Mouse (Mus musculus): ENCODE measurements around the gene Sec16b.

Gene Sec16b

GRCm38 (mm10) chr1:157514298-157514697, 7.8 kb downstream of the Sec16b start:
- DNase-seq = no peak

GRCm38 (mm10) chr1:157516838-157517808, 10.6 kb downstream of the Sec16b start:
- no peak for DNase-seq

DNA sequence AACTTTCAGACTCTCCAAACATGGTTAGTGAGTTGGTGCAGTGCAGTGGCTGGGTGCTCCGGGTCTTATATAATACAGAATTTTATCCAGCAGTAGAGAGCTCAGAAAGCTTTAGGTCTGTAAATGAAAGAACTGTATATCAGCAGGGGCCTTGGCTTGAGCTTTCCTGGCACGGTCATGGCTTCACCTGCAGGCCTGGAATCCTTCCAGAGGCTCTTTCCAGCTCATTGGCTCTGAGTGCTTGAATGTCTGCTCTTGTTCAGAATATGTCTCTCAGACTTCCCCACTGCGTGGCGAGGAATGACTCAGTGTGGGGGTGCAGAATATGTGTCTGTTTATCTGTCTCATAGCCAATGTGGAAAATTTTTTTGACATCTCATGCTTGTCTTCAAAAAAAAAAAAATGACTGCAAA, 11.6 kb downstream of the Sec16b start:
- DNase-seq = peak; percentile 82 to 84

DNA sequence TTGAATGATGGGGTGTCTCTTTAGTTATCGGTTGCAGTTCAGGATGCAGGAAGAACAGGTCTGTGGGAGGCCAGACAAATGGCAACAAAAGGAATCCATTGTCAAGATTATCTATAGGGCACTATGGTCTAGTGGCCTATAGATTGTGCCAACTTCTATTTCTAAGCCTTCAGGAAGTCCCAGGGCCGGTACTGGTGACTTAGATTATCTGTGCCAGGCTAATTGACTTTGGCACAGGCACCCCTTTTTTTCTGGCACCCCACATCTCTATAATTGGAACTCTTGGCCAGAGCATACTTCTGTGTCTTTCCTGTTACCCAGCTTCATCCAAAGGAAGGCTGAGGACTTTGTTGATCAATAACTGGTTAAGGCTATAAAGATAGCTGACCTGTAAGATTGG, 12.9 kb downstream of the Sec16b start:
- no peak for DNase-seq

GRCm38 (mm10) chr1:157522322-157522721, 15.8 kb downstream of the Sec16b start:
- DNase-seq = no peak

DNA sequence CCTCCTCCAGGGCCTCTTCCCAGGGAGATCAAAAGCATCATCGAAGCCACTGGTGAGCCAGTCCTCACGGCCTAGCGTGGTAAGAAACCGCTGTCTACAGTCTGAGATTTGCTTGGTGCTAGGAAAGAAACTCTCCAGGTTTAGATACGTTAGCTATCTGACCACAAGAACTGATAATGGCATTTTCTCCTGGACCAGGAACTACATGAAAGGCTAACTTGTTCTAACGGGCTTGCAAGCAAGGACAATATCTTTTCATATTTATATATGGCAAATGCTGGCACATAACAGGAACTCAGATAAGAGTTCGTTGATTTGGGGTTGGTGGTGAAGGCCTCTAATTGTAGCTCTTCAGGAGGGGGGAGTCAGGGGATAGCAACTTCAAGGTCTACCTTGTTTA, 18.2 kb downstream of the Sec16b start:
- DNase-seq = no peak

- peak; percentile 36 to 57 for DNase-seq
Observed at GRCm38 (mm10) chr1:157525692-157526354, 19.3 kb downstream of the Sec16b start.

DNA sequence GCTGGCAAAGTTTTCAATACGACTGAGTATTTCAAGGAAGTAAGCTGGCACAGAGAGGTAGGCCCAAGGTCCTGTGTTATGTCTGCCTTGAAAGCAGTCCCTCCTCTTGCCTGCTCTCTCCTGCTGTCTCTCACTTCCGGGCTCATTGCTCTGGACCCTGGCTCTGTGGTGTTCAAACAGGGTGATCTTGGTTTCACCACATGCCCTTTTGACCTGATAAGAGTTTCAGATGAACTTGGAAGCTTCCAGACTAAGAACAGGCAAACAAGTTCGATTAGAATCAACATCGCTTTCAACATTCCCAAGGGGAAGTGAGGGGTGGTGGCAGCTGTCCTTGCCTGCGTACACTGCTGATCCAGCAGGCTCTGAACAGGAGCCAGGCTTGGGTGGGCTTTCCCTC, 20.1 kb downstream of the Sec16b start:
- DNase-seq = no peak

- DNase-seq = no peak
Observed at GRCm38 (mm10) chr1:157532826-157533460, 26.4 kb downstream of the Sec16b start.

DNA sequence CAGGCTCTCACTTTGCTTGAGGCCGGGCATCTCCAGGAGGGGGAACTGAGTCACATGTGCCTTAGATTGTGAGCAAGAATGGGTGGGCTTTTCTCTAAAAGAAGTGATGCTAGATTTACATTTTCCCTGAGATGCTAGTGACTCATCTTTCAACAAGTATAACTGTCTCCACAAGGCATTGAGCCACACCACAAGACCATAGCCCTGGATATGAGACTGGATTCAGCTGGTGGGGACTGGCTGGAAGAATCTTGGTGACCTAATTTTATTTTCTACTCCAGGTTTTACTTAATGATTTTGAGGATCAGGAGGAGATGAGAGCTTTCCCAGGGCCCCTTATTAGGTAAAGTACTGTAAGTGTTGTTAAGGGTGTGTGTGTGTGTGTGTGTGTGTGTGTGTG, 29.0 kb downstream of the Sec16b start:
- DNase-seq = no peak

GRCm38 (mm10) chr1:157536471-157536870, 29.9 kb downstream of the Sec16b start:
- DNase-seq = peak in 1 of 2 experiments; percentile 62

- DNase-seq = peak in 1 of 2 experiments; percentile 61
Observed at GRCm38 (mm10) chr1:157537636-157538035, 31.1 kb downstream of the Sec16b start.

DNA sequence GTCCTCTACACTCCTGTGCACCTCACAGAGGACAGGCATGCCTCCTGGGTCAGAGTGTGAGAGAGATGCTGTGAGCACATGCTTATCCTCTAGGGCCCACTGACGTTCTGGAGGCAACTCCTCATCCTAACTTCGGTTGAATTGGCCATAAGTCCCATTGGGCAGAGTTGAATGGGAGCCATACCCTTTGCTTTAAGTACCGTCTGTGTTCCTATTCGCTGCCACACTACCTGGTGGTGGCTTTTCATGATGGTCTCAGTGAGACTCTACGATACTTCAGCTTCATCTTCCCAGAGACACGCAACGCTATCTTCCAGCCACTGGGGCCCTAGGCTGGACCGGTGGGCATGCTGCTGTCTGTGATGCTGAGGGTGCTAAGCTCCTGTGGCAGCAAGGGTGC, 38.5 kb downstream of the Sec16b start:
- DNase-seq = no peak

- DNase-seq = no peak
Observed at GRCm38 (mm10) chr1:157547658-157548057, 41.1 kb downstream of the Sec16b start.

DNA sequence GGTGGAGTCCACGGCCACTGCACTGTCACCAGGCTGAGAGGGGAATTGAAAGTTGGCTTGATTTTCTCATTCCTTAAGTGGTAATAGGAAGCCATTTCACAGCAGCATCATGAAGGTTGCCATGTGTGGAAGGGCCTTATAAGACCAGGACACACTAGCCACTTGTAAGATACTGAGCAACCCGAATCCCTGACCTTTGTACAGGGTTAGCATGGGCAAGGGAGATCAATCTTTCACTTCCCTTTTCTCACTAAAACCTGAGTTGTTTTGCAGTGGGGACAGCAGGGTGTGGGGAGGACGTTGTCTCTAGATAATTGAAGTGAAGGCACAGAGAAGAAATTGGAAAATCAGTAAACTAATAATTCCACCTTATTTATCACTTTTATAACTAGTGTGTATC, 43.2 kb downstream of the Sec16b start:
- no peak for DNase-seq

DNA sequence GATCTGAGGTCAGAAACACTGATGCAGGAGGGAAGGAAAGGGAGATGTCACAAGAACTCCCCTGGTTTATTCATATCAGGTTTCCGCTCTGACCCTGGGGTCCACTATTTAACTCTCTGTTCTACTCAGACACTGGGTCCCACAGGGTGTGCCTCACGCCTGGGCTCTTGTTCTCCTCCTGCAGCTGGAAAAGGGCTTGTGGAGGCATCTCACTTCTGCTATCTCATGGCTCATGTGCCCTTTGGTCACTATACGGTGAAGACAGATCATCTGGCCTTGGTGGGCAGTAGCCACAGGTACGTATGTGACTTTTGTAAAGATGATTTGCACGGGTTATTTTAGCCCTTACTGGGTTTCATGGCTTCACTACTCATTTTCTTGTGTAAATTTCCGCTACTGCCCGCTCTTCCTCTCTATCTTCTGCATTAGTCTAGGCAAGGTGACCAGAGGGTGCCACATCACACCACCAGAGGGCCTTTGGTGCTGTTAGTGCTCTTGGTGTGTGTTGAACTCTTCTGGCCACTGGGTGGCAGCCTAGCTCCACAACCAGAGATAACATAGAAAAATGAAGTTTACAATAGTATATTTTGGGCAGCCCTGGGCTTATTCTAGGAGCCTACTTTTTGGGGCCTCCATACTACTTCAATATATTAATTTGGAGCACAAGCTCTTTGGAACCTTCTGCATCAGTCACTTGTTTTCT, 46.4 kb downstream of the Sec16b start:
- DNase-seq = peak; percentile 63 to 67

- DNase-seq = no peak
Observed at GRCm38 (mm10) chr1:157554163-157554562, 47.6 kb downstream of the Sec16b start.

DNA sequence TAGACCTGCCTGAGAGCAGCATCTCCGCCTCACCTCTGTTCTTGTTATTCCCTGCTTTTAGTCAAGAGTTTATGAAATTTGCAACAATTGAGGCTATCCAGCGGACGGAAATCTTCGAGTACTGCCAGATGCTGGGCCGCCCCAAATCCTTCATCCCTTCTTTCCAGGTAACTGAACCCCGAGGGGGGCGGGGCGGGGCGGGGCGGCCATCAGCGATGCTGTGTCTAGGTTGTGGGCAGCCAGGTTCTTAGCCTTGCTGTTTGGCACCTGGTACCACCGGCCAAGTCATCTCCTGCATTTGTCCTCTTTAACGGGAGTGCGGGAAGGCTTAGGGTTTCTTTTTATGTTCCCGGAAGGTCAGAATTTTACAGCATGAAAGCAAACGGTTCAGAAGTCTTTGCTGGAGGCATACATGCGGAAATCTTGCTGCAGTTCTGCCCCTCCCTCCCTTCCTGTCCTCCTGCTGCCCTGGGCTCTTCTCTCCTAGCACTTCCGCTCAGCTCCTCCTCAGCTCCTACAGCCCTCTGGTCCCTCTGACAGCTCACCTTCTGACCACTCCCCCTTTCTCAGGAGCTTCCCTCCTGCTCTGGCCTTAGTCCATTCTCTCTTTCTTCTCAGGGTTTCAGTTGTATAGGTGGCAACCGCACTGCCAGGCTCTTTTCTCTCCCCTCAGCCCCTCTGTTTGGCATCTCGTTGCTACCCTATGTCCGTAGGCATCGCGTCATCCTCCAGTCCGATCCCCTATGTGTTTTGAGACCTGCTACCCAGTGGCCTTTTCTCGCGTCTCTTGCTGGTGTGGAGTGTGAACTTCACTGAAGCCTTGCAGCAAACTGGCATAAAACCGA, 48.4 kb downstream of the Sec16b start:
- no peak for DNase-seq

DNA sequence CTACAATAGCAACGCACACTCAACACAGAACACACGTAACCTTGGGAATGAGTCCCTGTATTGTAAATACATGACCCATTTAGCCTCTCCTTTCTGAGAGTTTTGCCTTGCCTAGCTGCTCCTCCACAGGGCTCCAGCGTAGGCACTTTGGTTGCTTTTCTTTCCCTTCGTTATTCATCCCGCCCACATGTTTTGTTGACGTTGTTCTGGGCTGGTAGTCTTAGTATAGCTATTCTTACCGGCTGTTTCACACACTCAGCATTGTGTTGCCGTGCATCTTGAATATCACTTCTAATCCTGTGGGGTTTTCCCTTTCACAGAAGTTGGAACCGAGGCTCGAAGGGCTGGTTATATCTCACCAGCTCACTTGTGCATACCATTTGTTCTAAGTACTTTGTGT, 49.2 kb downstream of the Sec16b start:
- no peak for DNase-seq

DNA sequence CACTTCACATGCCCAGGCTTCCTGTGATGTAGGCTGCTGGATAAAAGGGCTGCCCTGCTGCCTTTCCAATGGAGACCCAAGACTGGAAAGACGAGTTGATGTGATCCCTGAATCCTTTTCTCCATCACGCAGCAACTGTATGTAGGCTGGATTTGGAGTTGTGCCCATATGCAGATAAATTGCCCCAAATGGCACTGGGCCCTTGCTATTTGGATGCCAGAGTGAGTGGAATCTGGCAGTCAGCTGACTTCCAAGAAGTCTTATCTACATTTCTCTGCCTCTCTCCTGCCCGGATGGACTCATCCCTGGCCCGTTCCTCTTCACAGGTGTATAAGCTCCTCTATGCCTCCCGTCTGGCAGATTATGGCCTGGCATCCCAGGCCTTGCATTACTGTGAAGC, 49.9 kb downstream of the Sec16b start:
- DNase-seq = no peak

DNA sequence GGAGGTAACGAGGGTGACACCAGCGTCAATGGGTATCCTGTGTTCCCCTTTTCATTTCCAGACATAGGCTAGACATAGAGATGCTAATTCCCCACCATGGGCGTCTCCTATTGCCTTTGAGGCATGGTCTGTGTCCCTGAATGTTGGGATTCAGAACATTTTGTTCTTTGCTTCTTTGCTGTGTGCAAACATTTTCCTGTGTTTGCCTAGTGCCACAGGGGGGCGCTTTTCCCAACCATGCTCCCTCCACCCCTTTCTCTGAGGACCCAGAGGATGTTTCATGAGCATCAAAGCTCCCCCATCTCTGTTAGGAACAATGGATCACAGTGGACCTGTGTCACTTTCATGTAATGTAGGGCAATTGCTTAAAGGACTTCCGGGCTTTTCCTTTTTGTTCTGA, 51.6 kb downstream of the Sec16b start:
- DNase-seq = no peak

DNA sequence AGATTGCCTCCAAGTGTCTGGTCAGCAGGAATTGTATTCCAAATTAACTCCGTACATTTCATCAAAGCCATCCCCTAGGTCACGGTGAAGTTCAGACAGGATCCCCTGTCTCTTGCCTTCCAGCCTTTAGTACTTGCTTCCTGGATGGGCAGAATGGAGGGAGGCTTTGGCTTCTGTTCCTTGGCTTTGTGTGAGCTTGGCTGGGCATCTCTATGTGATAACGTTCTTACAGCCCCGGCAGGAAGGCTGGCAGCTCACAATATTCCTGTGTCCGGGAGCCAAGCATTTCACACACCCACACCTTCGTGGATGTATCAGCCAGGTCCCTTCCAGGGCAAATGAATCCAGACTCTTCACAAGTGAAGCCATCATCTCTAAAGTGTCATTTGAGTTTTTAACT, 53.5 kb downstream of the Sec16b start:
- no peak for DNase-seq

All from kidney, postnatal 25 days (tissue).